Mouse (Mus musculus): ENCODE results near the gene Thsd1.

The Thsd1 gene

GRCm38 (mm10) chr8:22227061-22227877 is at the start of gene Thsd1:
Gene Thsd1, plus strand, starts transcription at chr8:22227313.
- DNase-seq (ENCODE audit: low read depth, low spot score), result peak; percentile 39

DNA sequence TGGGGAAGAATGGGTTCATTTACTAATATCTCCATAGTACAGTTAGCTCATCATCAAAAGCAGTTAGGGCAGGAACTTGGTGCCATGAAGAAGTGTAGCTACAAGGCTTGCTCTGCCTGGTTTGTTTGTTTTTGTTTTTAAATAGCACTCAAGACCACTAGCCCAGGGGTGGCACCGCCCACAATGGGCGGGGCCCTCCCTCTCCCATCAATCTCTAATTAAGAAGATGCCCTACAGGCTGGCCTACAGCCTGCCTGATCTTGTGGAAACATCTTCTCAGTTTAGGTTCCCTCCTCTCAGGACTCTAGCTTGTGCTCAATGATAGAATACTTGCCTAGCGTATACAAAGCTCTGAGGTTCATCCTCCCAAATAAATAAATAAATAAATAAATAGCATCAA is 42.2 kb upstream of the Thsd1 start:
- peak; percentile 43 for DNase-seq (ENCODE audit: low read depth, low spot score)

DNA sequence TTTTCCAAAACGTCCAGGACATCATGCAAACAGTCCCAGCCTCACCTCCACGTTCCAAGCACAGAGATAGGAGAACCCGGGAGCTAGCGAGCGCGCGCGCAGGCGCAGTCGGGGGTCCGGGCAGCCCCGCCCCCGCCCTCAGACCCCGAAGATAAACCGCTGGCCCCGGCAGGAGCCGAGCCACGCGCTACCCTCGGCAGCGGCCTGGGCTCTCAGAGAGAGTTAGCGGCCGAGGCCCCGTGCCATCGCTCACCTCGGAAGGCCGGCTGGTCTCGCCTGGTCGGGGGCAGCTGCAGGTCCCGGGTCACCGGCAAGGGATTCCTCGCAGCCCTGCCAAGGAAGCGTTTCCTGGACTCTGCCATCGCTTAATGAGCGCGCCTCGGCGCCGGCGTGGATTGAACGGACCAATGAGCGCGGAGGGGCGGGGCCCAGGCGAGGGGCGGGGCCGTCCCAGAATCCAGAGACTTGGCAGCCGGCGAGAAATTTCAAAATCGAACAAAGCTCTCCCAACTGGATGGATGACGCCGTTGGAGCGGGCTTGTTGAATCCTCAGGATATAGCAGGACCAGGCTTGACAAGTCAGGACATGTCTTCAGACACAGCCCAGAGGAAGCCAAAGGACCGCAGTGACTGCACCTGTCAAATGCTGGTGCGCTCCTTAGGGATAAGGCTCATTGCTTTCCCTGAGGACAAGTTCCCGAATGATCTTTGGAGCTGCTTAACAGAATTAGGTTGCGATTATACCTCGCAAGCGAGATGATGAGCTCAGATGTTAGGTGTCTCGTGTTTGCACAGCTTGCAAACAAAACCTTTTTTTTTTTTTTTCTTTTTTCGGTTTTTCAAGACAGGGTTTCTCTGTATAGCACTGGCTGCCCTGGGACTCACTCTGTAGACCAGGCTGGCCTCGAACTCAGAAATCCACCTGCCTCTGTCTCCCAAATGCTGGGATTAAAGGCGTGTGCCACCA is 41.4 kb upstream of the Thsd1 start, which contains the start of gene Ckap2:
Ckap2 (minus strand) TSS at position 389 of the 967 bp plus-strand sequence.
- DNase-seq (ENCODE audit: low read depth, low spot score), result peak; percentile 87

- DNase-seq (ENCODE audit: low read depth, low spot score), result peak; percentile 65
Measured at GRCm38 (mm10) chr8:22192660-22193431, 34.3 kb upstream of the Thsd1 start, which contains the start of gene Vps36. Gene Vps36, plus strand, starts transcription at chr8:22192809.

GRCm38 (mm10) chr8:22193432-22194010 is 33.6 kb upstream of the Thsd1 start:
- DNase-seq (ENCODE audit: low read depth, low spot score), result no peak

DNA sequence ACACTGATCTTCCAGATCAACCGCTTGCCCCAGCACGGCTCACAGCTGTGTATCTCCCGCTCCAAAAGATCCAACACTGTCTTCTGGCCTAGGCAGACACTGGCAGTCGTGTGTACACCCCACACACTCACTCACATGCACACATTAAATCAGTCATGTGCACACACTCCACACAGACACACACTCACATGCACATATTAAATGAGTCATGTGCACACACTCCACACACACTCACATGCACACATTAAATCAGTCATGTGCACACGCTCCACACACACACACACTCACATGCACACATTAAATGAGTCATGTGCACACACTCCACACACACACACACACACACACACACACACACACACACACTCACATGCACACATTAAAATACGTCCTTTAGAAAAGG is 29.2 kb upstream of the Thsd1 start:
- DNase-seq (ENCODE audit: low read depth, low spot score), result no peak

- DNase-seq (ENCODE audit: low read depth, low spot score), result peak; percentile 65
Measured at GRCm38 (mm10) chr8:22199481-22199880, 27.6 kb upstream of the Thsd1 start.

GRCm38 (mm10) chr8:22207535-22207934 is 19.6 kb upstream of the Thsd1 start:
- no peak for DNase-seq (ENCODE audit: low read depth, low spot score)

DNA sequence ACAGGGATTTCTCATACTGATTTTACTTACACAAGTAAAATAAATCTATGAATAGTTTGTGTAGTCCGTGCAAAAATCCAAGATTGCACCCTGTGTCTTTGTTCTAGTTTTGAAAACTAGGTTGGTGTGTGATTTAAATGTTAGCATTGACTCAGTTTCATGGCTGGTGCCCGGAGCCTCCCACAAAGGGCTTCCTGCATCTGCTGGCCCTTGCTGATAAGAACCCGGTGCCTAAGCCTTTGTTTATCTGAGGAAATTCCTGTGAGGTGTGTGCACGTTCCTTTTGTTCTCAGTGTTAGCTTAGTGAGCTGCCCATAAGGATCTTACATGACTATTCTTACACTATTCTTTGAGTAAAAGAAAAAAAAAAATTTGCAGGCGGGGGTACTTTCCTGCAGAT is 18.1 kb upstream of the Thsd1 start:
- DNase-seq (ENCODE audit: low read depth, low spot score), result no peak

GRCm38 (mm10) chr8:22214826-22215225 is 12.3 kb upstream of the Thsd1 start:
- DNase-seq (ENCODE audit: low read depth, low spot score), result no peak

- no peak for DNase-seq (ENCODE audit: low read depth, low spot score)
Measured at GRCm38 (mm10) chr8:22226361-22226760, 752 bp upstream of the Thsd1 start.

GRCm38 (mm10) chr8:22228621-22229020 is 1.5 kb downstream of the Thsd1 start:
- DNase-seq (ENCODE audit: low read depth, low spot score), result no peak

DNA sequence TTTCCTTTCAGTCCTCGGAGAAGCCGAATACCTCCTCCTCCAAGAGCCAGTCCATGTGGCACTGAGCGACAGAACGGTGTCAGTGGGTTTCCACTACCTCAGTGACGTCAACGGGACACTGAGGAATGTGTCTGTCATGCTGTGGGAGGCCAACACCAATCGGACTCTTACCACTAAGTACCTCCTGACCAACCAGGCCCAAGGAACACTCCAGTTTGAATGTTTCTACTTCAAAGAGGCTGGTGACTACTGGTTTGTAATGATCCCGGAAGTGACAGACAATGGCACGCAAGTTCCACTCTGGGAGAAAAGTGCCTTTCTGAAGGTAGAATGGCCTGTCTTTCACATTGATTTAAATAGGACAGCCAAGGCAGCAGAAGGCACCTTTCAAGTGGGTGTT is 15.9 kb downstream of the Thsd1 start:
- no peak for DNase-seq (ENCODE audit: low read depth, low spot score)

DNA sequence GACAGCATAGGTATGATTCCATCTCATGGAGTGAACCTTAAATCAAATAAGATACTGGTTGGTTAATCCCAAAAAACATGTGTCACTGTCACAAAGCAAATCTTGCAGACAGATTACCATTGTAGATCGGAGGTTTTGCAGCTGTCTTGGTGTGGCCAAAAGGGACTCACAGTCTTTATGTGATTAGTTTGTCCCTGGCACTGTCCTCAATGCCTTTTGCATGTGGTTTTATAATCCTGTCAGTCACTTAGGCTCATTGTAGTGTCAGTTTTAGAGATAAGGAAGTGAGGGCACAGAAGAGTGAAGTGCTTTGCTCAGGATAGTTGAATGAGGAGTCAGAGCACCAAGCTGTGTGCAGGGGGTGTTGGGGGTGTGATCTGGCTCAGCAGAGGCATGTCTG is 18.6 kb downstream of the Thsd1 start:
- DNase-seq (ENCODE audit: low read depth, low spot score), result no peak

GRCm38 (mm10) chr8:22247956-22248355 is 20.8 kb downstream of the Thsd1 start:
- DNase-seq (ENCODE audit: low read depth, low spot score), result no peak

- no peak for DNase-seq (ENCODE audit: low read depth, low spot score)
Measured at GRCm38 (mm10) chr8:22249080-22249479, 22.0 kb downstream of the Thsd1 start.

GRCm38 (mm10) chr8:22258946-22259450 is 31.9 kb downstream of the Thsd1 start:
- DNase-seq (ENCODE audit: low read depth, low spot score), result no peak

GRCm38 (mm10) chr8:22259531-22259930 is 32.4 kb downstream of the Thsd1 start:
- DNase-seq (ENCODE audit: low read depth, low spot score), result no peak

- DNase-seq (ENCODE audit: low read depth, low spot score), result no peak
Measured at GRCm38 (mm10) chr8:22260091-22260722, 33.1 kb downstream of the Thsd1 start.

GRCm38 (mm10) chr8:22262267-22262666 is 35.2 kb downstream of the Thsd1 start:
- DNase-seq (ENCODE audit: low read depth, low spot score), result no peak

All from WW6 (cell line).